ENCODE assay signal across 16 mouse cellular contexts in the genomic region with DNA sequence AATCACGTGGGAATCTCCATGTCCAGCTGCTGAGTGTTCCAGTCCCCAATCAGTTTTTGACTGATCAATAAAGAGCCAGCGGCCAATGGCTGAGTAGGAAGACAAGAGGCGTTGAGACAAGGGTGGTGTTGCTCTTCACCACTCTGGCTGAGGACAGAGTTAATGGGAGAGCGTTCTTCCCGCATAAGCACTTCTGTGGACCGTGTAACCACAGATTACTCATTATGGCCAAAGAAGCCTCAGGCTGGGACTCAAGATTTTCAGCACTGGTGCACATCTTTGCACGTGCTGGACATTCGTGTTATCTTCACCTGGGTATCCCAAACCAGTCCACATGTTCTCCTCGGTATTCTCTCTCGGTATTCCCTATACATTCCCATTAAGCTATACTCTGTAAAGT. TPM values are rescaled to one million over a fixed set of nuclear protein-coding genes. Genes with fewer than 3 reads are reported as not detected.
"Had no signal": no experiment of that assay in that cellular context is flagged by ENCODE, and none has a peak within 500 bp of the region (broad histone marks: within the 10 kb centered on the region; RNA-seq: fewer than 3 reads in every experiment).

No protein-coding gene starts in this region.

- H3K27me3 ChIP-seq: limb, embryonic 12.5 days; midbrain, embryonic 13.5 days; neural tube, embryonic 12.5 days; stomach, embryonic 15.5 days had no signal

- H3K9me3 ChIP-seq: limb, embryonic 12.5 days; midbrain, embryonic 13.5 days; neural tube, embryonic 12.5 days; stomach, embryonic 15.5 days had no signal

- DNase-seq: liver; lung, adult 18-20 months; lung, postnatal 36 days; retina, postnatal 1 day; right cerebral cortex, postnatal 4 days; spleen, adult 18-20 months; thymus, postnatal 36 days had no signal

- ATAC-seq: inflammation-experienced regulatory T-cells, adult 6 months; intestine, postnatal 0 days; lung, postnatal 0 days; midbrain, embryonic 13.5 days had no signal

- H3K4me2 ChIP-seq: limb, embryonic 12.5 days; midbrain, embryonic 13.5 days; neural tube, embryonic 12.5 days; stomach, embryonic 15.5 days had no signal

- H3K9ac ChIP-seq: limb, embryonic 12.5 days; liver, embryonic 14.5 days; midbrain, embryonic 13.5 days; neural tube, embryonic 12.5 days; stomach, embryonic 15.5 days had no signal

- H3K4me3 ChIP-seq: layer of hippocampus, adult 2 months; limb, embryonic 12.5 days; midbrain, embryonic 13.5 days; neural tube, embryonic 12.5 days; stomach, embryonic 15.5 days had no signal

- H3K27ac ChIP-seq: layer of hippocampus, adult 2 months; limb, embryonic 12.5 days; liver, embryonic 14.5 days; midbrain, embryonic 13.5 days; neural tube, embryonic 12.5 days; stomach, embryonic 15.5 days had no signal

- H3K36me3 ChIP-seq: limb, embryonic 12.5 days; midbrain, embryonic 13.5 days; neural tube, embryonic 12.5 days; stomach, embryonic 15.5 days had no signal

RNA-seq across cellular contexts. Expression of a gene that starts 41.0 kb away (rescaled TPM):
- polyA plus RNA-seq: inflammation-experienced regulatory T-cells, adult 6 months had no signal
